Mouse (Mus musculus) small intestine, adult 2 months (tissue): ENCODE measurements around the gene Jarid2.

ENCODE experiments used
- CTCF ChIP-seq: fragments of 200-500 bp; IDR thresholded peaks from 2 replicates; pipeline ENCODE4 v1.5.1; 2012; ENCODE audit warnings: low read depth, mild to moderate bottlenecking, control low read depth, inconsistent platforms, low read length, moderate library complexity, mixed read lengths; ENCODE audit not compliant: insufficient replicate concordance, insufficient read length; ENCODE audit errors: extremely low read depth
- POLR2A ChIP-seq: fragments of 200-500 bp; IDR thresholded peaks from 2 replicates; pipeline ENCODE4 v1.6.1; 2012; ENCODE audit warnings: low read depth, mild to moderate bottlenecking, control low read depth, inconsistent platforms, low read length, moderate library complexity

DNA sequence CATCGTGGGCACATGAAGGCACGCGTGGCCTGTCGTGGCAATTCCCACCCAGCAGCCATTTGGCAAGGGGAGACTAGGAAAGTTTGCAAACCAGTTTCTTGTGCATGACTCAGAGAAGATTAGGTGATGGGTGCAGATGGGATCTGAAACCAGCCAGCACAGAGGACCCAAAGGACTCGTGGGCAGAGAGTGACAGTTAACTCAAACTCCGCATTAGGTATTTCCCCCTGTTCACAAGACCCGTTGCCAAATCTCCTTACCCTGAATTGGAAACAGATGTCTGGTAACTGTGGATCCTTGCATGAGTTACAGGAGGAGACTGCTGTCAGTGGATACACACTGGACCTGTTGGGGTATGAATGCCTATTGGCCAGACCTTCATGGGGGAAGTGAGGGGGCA is 48.2 kb upstream of the Jarid2 start:
- no peak for TF ChIP-seq CTCF
- no peak for TF ChIP-seq POLR2A
